Mouse (Mus musculus) frontal cortex, postnatal 10 days (tissue): Measurements from ENCODE around the gene Cers5.
"Not testable (repeated sequence)": the region's sequence is repeated elsewhere in the genome, so short reads cannot be mapped to it uniquely, and the experiment has no call there.

Experiments used
- DNase-seq, 2 experiments: peaks; one replicate each; pipeline ENCODE4 v3.0.0; 2022; ENCODE audit warnings: low spot score in 2 of 2, mixed read lengths in 1 of 2

The Cers5 gene

DNA sequence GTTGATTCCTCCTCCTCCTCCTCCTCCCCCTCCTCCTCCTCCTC lies at the start of gene Cers5:
Gene Cers5, minus strand, starts transcription at position 5 of the 44 bp plus-strand sequence.
- not testable (repeated sequence) for DNase-seq

DNA sequence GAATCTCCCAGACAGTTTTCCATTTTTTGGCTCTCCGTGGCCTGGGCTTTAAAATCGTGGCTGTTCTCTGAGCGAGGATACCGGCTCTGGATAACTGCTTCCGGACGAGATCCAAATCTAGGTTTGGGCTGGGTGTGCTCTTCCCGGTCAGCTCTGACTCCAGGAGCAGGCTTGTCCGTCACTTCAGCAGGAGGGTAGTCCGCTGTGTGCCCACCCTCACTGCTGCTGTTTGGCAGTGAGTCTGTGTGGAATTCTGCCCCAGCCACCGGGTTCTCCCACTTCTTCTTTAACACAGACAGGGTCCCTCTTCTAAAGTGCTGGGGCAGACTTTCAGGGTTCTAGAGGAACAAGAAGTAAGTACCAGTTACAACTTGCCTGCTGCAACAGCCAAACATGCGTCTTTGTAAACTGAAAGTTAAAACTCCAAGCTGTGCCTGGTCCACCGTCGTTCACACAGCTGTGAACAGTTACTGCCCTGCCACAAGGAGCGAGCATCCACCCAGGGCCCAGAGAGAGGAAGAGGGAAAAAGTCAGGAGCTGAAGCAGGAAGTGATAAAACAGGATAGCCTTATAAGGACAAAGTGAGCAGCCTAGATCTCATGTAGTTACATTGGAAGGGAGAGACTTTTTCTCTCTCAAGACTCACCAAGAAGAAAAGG lies 47.1 kb upstream of the Cers5 start:
- no peak for DNase-seq

DNA sequence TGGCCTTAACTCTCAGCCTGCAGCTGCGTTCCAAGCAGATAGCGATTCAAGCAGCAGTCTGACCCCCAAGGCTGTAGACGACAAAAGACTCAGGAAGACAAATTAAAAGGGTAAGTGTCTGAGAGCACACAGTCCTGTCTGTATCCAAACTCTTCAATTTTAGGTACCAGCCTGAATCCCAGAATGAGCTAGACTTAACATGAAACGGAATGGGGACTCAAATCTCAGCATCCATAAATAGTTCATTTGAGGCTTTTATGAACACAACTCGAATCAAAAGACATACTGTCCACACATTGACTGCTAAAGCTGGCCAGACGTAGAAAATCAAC lies 46.4 kb upstream of the Cers5 start:
- DNase-seq: no peak

DNA sequence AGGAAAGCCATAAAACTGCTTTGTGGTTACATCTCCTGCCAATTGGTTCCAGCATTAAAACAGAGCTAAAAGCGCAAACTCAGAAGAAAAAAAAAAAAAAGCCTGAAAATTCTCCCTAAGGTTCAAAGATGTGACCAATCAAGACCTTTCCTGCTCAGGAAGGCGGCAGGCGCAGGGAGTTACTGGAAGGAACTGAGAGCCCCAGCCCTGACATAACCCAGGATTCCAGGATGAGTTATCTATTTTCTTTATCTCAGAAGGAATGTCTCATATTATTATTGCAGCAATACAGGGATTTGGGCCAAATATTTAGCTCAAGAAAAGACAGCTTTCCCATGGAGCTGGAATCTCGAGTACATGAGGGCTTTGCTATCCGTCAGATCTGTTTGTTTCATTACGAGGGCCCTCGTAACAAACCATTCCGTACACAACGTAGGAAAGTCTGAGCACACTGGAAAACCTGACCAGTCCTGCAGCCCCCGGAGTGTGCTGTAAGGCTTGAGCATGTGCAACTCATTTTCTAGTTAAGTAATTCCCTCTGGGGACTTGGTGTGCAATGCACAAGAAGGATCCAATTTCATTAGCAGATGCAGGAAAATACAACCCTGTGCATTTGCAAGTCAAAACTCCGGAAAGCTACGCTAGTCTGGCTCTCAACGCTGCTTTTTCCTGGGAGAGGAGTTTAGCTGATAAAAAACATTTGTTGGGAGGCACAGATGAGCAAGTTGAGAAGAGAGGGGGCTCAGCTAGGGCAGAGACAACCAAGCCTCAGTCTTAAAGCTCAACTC lies 45.8 kb upstream of the Cers5 start:
- no peak for DNase-seq

DNA sequence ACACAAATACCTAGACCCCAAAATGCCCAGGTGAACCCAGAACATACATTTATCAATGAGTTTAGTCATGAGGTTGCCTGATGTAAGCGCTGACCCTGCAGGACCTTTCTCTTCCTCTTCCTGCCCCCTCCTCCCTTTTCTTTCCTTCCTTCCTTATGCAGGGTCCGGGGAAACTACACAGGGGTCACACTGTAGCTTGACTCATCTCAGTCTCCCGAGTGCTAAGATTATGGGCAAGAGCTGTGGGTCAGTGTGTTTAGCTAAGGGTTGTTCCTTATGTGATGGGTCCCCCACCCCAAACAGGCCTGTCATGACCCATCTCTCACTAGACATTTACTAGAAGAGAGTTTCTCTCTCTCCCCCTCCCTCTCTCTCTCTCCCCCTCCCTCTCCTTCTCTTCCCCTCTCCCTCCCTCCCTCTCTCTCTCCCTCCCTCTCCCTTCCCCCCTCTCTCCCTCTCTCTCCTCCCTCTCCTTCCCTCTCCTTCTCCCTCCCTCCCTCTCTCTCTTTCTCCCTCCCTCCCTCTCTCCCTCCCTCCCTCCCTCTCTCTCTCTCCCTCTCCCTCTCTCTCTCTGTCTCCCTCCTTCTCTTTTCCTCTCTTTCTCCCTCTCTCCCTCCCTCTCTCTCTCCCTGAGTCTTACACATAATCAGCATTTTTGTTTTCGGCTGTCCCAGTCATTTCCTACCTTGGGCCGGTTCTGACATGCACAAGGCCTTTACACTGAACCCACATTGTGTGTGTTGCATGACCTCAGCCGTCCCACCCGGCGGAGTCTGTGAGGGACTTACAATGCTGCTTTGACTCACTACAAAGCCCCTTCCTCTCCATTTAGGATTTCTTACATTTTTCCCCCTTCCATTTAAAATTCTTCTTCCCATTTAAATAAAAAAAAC lies 44.9 kb upstream of the Cers5 start:
- no peak for DNase-seq

DNA sequence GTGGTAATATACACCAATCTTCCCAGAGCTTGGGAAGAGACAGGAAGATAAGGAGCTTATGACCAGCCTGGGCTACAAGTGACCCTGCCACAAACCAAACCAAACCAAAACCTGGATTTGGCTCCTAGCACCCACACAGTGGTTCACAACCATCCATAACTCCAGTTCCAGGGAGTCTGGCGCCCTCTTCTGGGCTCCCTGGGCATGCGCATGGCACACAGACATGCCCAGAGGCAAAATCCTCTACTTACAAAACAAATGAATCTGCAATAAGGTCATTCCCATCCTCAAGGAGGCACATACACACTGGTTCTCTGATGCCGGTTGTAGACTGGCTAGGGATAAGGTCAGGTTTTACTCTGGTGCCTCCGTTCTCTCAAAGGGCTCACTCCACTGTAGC lies 43.3 kb upstream of the Cers5 start:
- DNase-seq: no peak

DNA sequence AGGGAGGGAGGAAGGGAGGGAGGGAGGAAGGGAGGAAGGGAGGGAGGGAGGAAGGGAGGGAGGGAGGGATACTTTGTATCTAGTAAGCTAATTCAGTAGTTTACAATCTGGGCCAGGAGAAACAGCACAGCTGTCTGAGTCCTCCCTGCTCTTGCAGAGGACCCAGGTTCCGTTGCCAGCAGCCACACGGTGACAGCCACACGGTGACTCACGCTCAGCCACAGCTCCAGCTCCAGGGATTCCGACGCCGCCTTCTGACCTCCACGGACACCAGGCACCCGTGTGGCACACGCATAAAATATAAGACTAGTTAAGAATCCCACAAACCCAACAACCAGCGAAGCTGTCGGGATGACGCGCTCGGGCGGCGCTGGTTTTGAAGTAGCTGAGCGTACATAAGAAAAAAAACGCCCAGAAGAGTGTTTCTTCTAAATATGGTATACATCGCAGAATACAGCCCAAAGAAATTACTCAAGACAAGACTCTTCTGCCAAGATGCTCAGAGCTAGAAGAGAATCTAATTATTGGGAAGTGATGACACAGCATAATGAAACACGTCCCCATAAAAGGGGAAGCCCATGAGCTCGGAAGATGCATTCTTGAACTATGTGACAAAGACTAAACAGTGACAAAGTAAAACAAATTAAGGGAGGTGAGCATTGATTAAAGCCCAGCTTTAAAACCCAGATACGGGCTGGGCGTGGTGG lies 42.0 kb upstream of the Cers5 start:
- DNase-seq: no peak

DNA sequence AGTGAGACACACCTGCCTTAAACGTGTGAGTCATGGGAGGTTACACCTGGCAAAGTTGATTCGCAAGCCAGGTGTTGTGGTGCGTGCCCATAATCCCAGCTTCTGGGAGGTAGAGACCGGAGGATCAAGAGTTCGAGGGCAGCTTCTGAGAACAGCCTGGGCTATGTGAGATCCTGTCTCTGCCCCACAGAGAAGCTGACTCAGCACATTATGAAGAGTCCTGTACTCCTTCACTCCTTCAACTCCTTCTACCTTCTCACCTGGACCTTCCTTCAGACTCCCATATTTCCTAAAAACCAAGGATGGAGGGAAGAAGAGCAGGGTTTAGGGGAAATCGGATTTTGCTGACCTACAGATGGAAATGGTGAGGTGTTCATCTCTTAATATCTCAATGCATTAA lies 41.0 kb upstream of the Cers5 start:
- no peak for DNase-seq

DNA sequence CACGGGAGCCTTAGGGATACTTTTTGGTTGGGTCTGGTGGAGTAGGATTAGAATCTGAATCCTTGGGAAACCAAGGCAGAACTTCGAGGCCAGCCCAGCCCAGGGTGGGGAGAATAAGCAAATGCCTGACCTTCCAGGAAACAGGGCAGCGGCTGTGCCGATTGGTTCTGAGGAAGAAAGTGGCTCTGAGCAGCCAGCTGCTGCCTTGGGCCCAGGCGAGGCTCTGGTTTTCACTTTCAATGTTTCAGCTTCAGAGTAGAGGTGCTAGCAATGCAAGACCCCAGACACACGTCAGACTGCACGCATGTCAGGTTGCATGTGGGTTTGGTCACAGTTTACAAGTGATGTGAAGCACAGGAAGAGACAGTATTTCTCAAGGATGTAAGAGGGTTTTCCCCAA lies 39.4 kb upstream of the Cers5 start:
- DNase-seq: no peak

DNA sequence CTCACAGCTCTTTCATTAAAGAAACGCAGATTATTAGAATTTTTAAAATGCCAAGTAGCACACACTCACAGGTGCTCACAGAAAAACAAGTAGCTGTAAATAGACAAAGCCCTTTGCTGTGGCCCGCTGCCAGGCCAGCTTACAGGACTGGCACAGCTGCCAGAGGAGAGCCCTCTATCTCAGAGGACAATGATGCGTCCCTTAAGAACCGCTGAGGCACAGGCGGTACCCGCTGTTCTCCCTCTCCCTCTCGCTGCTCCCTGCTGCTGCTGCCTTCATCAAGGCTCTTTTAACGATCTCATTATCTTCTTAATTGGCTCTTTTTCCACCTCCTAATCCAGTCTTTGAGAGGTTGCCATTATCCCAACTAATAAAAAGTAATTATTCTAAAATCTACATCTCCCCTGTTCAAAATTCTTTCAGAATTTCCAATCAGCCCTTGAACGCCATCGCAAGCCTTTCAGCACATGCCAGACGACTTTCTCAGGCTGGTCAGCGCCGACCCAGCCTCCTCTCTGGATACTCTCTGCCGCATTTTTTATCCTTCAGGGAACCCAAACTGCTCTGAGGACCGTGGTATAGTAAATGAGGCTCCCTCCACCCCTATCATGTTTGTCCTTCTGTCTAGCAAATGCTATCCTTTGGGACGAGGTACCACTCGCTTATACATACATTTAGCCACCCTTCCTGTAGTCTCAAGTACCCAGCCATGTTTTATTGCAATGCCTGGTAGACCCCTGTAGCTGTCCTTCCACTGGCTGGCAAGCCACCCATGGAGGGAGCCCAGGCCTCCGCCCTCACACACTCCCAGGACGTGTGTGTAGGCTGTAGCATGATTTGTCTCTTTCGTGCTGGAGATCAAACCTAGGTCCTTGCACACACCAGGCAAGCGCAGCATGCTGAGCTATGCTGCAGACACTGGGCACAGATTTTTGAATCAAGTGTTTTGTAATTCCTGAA lies 35.4 kb upstream of the Cers5 start:
- DNase-seq: peak; percentile 31 to 49

DNA sequence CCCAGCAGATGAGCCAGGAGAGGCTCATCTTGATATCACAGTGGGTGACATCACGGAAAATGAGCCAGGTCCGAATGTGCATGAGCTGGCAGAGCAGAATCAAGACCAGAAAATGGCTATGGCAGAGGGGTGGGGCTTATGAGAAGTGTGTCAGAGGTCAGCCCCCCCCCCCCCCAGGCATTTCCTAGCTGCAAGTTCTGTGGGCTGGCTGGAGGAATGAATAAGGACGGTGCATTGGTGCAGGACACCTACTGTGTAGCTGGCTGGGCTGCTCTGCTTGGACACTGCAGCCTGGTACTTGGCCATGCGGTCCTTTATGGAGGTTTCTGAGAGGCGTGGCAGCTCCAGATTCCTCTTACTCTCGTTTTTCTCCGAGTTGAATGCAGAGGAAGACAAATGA lies 33.5 kb upstream of the Cers5 start:
- DNase-seq: no peak

DNA sequence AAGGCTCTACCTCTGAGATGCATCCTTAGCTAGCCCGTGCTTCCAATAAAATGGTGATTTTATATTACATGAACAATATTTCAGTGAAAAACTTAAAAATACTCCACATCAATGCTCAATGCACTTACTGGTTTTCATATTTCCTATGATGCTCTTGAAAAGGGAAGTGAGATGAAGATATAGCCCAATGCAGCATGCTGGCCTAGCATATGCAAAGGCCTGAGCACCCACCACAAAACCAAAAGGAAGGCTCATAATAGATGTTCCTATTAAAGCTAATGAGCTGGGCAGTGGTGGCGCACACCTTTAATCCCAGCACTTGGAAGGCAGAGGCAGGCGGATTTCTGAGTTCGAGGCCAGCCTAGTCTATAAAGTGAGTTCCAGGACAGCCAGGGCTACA lies 33.0 kb upstream of the Cers5 start:
- no peak for DNase-seq

DNA sequence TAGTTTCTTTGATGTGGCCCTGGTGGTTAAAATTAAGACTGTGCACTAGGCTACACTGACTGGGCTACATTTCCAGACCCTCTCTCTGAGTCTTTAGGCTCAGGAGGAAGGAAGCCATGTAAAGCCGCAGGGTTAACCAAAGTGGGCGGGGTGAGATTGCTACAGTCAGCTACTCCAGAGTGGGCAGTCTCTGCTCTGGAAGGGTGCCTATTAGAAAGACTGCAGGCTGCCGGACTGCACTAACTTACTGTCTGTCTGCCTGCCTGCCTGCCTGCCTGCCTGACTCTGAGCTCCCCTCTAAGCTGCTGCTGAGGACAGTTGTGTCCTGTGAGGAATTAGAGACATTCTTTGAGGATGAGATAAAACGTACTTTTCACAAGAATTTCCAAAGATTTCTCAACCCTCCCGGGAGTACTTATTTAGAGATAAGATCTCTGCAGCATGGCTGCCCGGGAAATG lies 30.5 kb upstream of the Cers5 start:
- DNase-seq: no peak

DNA sequence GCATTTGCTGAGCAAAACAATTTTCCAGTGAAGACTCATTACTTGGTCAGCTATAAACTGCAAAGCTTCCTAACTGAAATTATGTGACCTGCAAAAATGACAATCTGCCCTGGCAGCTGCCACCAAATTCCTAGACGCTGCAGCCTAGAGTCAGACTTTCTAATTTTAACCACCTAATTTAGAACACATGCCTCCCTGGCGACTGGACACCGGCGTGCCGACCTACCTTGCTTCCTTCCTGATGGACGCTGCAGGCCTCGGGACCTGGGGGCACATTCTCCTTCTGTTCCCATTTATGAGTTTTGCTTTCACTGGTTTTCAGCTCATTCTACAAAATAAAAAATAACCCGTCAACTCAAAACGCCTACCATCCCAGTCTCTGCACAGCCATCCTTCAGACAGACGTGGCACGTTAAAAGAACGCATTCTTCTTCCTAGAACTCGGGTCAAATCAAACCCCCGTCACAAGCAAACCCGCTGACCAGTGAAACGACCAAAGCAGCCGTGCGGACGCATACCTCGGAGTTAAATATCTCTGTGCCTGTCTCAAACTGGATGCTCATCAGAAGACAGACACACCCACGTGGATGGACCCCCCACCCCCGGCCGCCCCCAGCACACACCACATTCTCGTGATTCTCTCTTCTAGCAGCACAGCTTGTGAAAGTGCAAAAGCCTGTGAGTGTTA lies 29.3 kb upstream of the Cers5 start:
- no peak for DNase-seq

DNA sequence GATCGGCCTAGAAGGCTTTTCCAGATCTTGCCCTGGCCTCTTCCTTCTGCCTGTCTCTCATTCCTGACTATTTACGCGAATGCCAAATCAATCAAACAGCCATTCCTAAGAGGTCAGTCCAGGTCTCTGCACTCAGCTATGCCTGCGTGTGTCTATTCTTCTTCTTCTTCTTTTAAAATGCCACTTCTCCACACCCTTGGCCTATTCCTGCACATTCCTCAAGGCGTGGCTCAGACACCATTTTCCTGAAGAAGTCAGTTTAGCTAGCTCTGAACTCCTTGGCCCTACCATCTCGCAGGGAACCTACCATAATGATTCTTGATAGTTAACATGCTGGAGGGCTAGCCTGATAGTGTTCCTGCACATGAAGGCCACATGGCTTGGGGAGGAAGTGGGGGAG lies 27.0 kb upstream of the Cers5 start:
- DNase-seq: no peak

DNA sequence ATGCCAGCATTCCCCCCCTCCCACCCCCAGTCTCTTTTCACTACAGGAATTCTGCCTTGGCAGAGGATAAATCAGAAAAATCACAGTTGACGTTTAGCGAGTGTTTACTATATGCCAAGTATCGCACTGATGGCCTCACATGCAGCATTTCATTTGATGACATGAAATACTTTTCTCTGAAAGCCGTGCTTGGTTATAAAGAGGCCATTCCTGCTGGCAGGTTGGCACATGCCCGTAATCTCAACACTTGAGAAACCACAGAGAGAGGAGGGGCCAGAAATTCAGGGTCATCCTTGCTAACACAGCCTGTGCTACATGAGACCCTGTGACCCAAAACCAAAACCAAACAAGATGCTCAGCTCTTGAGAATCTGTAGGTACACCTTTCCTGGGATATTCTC lies 25.2 kb upstream of the Cers5 start:
- DNase-seq: no peak

DNA sequence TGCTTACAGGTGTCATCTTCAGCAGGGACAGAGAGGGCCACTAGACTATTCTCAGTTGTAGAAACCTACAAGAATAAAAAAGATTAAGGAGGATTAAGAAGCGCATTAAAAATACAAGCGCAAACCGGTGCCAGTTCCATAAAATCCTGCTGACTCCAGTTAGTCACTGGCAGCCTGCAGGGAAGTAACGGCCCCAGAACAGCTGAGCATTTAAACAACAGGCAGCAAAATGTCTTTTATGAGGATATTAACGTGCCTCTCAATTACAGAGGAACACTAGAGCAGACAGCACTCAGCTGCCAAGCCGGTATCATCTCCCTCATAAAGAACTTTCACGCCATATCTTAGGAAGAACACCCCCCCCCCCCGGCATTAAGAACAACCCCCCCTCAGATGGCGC lies 24.1 kb upstream of the Cers5 start:
- no peak for DNase-seq

DNA sequence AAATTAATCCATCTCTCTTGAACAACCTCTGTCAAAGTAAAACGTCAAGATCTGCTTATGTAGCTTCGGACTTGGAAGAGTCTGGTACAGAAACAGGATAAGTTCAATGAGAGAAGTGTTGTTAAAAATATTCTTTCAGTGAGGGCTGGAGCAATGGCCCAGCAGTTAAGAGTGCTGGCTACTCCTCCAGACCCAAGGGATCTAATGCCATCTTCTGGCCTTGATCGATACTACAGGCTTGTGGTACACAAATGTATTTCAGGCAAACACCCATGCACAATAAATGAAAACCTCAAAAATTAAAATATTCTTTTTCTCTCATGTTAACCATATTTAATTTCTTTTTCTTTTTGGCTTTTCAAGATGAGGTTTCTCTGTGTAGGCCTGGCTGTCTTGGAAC lies 23.4 kb upstream of the Cers5 start:
- DNase-seq: no peak

DNA sequence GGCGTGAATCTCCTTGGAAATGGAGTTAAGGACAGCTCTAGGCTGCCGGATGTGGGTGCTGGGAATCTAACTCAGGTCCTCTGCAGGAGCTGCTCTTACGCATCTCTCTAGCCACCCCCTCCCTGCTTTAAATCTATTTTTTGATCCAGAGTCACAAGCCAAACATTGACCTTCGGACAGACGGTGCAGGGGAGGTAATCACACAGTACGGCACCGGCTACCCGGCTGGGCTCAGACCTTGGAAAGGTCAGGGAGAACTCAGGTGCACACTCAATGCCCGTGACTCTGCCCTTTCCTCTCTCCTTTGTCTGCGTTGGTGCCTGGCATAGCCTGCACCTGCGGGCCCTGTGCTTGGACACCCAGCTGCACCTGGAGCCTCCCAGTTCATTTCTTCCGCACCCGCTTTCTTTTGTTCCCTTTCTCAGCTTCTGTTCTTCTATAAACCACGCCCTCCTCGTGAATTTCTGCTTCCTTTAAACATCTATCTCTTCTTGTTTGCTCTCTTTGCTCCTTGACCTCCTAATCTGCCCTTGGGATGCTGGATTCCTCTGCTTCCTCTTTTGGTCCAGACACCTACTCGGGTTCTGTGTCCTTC lies 19.6 kb upstream of the Cers5 start:
- DNase-seq: no peak

DNA sequence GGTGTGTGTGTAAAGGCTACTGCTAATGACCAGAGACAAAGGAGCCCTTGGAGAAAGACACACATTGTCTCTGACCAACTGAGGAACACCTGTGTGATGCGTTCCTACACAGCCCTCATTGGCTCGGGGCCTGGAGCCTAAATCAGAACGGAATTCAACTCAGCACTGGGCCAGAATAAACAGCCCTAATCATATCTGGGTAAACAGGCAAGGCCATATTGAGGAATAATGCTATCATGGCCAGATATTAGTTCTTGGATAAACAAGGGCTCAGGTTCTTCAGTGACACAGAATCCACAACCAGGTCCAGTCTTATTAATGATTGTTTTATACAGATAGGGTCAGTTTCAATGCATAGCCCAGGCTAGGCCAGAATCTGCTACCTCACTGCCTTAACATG lies 18.3 kb upstream of the Cers5 start:
- DNase-seq: no peak

DNA sequence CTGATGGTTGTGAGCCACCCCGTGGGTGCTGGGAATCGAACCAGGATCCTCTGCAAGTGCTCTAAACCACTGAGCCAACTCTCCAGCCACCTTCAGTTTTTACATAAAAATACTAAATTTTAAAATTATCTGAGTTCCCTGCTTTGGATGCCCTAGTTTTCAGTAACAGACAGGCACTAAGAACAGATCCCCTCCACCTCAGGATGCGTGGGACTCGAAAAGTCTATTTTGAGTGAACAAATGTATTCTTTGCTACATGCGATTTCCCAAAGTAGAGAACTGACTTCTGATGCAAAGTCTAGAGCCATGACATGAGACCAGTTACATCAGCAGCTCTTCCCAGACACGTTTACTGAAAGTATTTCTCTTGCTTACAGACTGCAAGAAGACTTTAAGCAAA lies 17.8 kb upstream of the Cers5 start:
- DNase-seq: no peak
